Mouse (Mus musculus): ENCODE measurements around the gene Dop1b. TPM values are rescaled to one million over a fixed set of nuclear protein-coding genes. Genes with fewer than 3 reads are reported as not detected.
A peak's percentile ranks its signal among the peaks of the same experiment; 100 is the strongest.

Dop1b gene
- polyA plus RNA-seq, 1 experiment from 2014 or later, result 40.3 TPM

GRCm38 (mm10) chr16:93830071-93830470 lies 118.4 kb downstream of the Dop1b start:
- no peak for ATAC-seq (ENCODE audit: low FRiP score, low TSS enrichment)
- H3K27ac ChIP-seq (replicated peaks; ENCODE audit: low read depth, low read length), result no peak overlapping the region
- no peaks in the 10 kb centered on the region for H3K36me3 ChIP-seq (ENCODE audit: control insufficient read depth, insufficient read depth, low read length)
- WGBS, result 87% methylated on average over 9 of the region's 9 CpGs
- no peaks in the 10 kb centered on the region for H3K27me3 ChIP-seq (ENCODE audit: control insufficient read depth, insufficient read depth, low read length)
- no peaks in the 10 kb centered on the region for H3K9me3 ChIP-seq (ENCODE audit: control insufficient read depth, low read length)
- DNase-seq, result no peak
- H3K4me2 ChIP-seq (ENCODE audit: low read length), result no peak overlapping the region
- peaks cover 10% of the 10 kb centered on the region; the same call in 1 of the 2 replicates for H3K4me1 ChIP-seq (ENCODE audit: control insufficient read depth, insufficient read depth, low read length)
- no peak overlapping the region for H3K9ac ChIP-seq (replicated peaks; ENCODE audit: low read length)
- no peak overlapping the region for H3K4me3 ChIP-seq (replicated peaks; ENCODE audit: low read depth, low read length)

GRCm38 (mm10) chr16:93830916-93831315 lies 119.2 kb downstream of the Dop1b start:
- no peak for ATAC-seq (ENCODE audit: low FRiP score, low TSS enrichment)
- H3K4me1 ChIP-seq (ENCODE audit: control insufficient read depth, insufficient read depth, low read length), result peaks cover 10% of the 10 kb centered on the region; the same call in 1 of the 2 replicates
- H3K27me3 ChIP-seq (ENCODE audit: control insufficient read depth, insufficient read depth, low read length), result no peaks in the 10 kb centered on the region
- no peak overlapping the region for H3K9ac ChIP-seq (replicated peaks; ENCODE audit: low read length)
- no peak for DNase-seq
- no peak overlapping the region for H3K4me2 ChIP-seq (ENCODE audit: low read length)
- H3K9me3 ChIP-seq (ENCODE audit: control insufficient read depth, low read length), result no peaks in the 10 kb centered on the region
- no peak overlapping the region for H3K27ac ChIP-seq (replicated peaks; ENCODE audit: low read depth, low read length)
- WGBS, result 61% methylated on average over 5 of the region's 5 CpGs
- no peaks in the 10 kb centered on the region for H3K36me3 ChIP-seq (ENCODE audit: control insufficient read depth, insufficient read depth, low read length)
- H3K4me3 ChIP-seq (replicated peaks; ENCODE audit: low read depth, low read length), result no peak overlapping the region

GRCm38 (mm10) chr16:93831627-93832395 lies 120.1 kb downstream of the Dop1b start, which contains the start of gene Morc3:
Gene Morc3, plus strand, starts transcription at chr16:93832121.
- Histone ChIP-seq H3K4me2 (ENCODE audit: low read length) (peak within 1 kb of the TSS; percentile 86), H3K9me3 (ENCODE audit: control insufficient read depth, low read length) (no peaks in the 10 kb centered on the region), H3K4me3 (replicated peaks; ENCODE audit: low read depth, low read length) (peak within 1 kb of the TSS; percentile 99), H3K27me3 (ENCODE audit: control insufficient read depth, insufficient read depth, low read length) (no peaks in the 10 kb centered on the region), H3K9ac (replicated peaks; ENCODE audit: low read length) (peak within 1 kb of the TSS; percentile 92), H3K36me3 (ENCODE audit: control insufficient read depth, insufficient read depth, low read length) (no peaks in the 10 kb centered on the region), H3K4me1 (ENCODE audit: control insufficient read depth, insufficient read depth, low read length) (peaks cover 10% of the 10 kb centered on the region; the same call in 1 of the 2 replicates), H3K27ac (replicated peaks; ENCODE audit: low read depth, low read length) (peak within 1 kb of the TSS; percentile 96)
- WGBS, result 13% methylated on average over 55 of the region's 55 CpGs
- peak; percentile 100 for DNase-seq
- peak; percentile 97 for ATAC-seq (ENCODE audit: low FRiP score, low TSS enrichment)

- DNase-seq (peak; percentile 62), ATAC-seq (ENCODE audit: low FRiP score, low TSS enrichment) (peak; percentile 79; the same call in 1 of the 2 replicates)
- Histone ChIP-seq H3K27ac (replicated peaks; ENCODE audit: low read depth, low read length) (peak overlapping the region; percentile 96), H3K36me3 (ENCODE audit: control insufficient read depth, insufficient read depth, low read length) (no peaks in the 10 kb centered on the region), H3K9ac (replicated peaks; ENCODE audit: low read length) (peak overlapping the region; percentile 92), H3K9me3 (ENCODE audit: control insufficient read depth, low read length) (no peaks in the 10 kb centered on the region), H3K4me3 (replicated peaks; ENCODE audit: low read depth, low read length) (peak overlapping the region; percentile 99), H3K27me3 (ENCODE audit: control insufficient read depth, insufficient read depth, low read length) (no peaks in the 10 kb centered on the region), H3K4me2 (ENCODE audit: low read length) (peak overlapping the region; percentile 86), H3K4me1 (ENCODE audit: control insufficient read depth, insufficient read depth, low read length) (peaks cover 10% of the 10 kb centered on the region; the same call in 1 of the 2 replicates)
- under 1% methylated on average over 65 of the region's 69 CpGs for WGBS
Measured at GRCm38 (mm10) chr16:93832451-93833276, 121.0 kb downstream of the Dop1b start.

- no peaks in the 10 kb centered on the region for H3K9me3 ChIP-seq (ENCODE audit: control insufficient read depth, low read length)
- WGBS, result 95% methylated on average over 6 of the region's 6 CpGs
- no peaks in the 10 kb centered on the region for H3K27me3 ChIP-seq (ENCODE audit: control insufficient read depth, insufficient read depth, low read length)
- H3K4me3 ChIP-seq (replicated peaks; ENCODE audit: low read depth, low read length), result peak overlapping the region; percentile 99
- no peak overlapping the region for H3K9ac ChIP-seq (replicated peaks; ENCODE audit: low read length)
- ATAC-seq (ENCODE audit: low FRiP score, low TSS enrichment), result no peak
- peak overlapping the region; percentile 86 for H3K4me2 ChIP-seq (ENCODE audit: low read length)
- H3K27ac ChIP-seq (replicated peaks; ENCODE audit: low read depth, low read length), result no peak overlapping the region
- DNase-seq, result no peak
- H3K4me1 ChIP-seq (ENCODE audit: control insufficient read depth, insufficient read depth, low read length), result peaks cover 10% of the 10 kb centered on the region; the same call in 1 of the 2 replicates
- H3K36me3 ChIP-seq (ENCODE audit: control insufficient read depth, insufficient read depth, low read length), result no peaks in the 10 kb centered on the region
Measured at GRCm38 (mm10) chr16:93833551-93833950, 121.8 kb downstream of the Dop1b start.

- Histone ChIP-seq H3K9me3 (ENCODE audit: control insufficient read depth, low read length) (no peaks in the 10 kb centered on the region), H3K27me3 (ENCODE audit: control insufficient read depth, insufficient read depth, low read length) (no peaks in the 10 kb centered on the region), H3K4me1 (ENCODE audit: control insufficient read depth, insufficient read depth, low read length) (peaks cover 10% of the 10 kb centered on the region; the same call in 1 of the 2 replicates), H3K4me3 (replicated peaks; ENCODE audit: low read depth, low read length) (no peak overlapping the region), H3K36me3 (ENCODE audit: control insufficient read depth, insufficient read depth, low read length) (no peaks in the 10 kb centered on the region), H3K9ac (replicated peaks; ENCODE audit: low read length) (no peak overlapping the region), H3K27ac (replicated peaks; ENCODE audit: low read depth, low read length) (no peak overlapping the region), H3K4me2 (ENCODE audit: low read length) (no peak overlapping the region)
- 97% methylated on average over 2 of the region's 2 CpGs for WGBS
- no peak for ATAC-seq (ENCODE audit: low FRiP score, low TSS enrichment)
- DNase-seq, result no peak
Measured at GRCm38 (mm10) chr16:93834076-93834475, 122.4 kb downstream of the Dop1b start.

- ATAC-seq (ENCODE audit: low FRiP score, low TSS enrichment) (no peak), DNase-seq (no peak)
- 97% methylated on average over 1 of the region's 1 CpGs for WGBS
- no peaks in the 10 kb centered on the region for H3K4me1 ChIP-seq (ENCODE audit: control insufficient read depth, insufficient read depth, low read length)
- no peak overlapping the region for H3K9ac ChIP-seq (replicated peaks; ENCODE audit: low read length)
- no peaks in the 10 kb centered on the region for H3K9me3 ChIP-seq (ENCODE audit: control insufficient read depth, low read length)
- H3K36me3 ChIP-seq (ENCODE audit: control insufficient read depth, insufficient read depth, low read length), result peaks cover 1% of the 10 kb centered on the region; the same call in 1 of the 2 replicates
- no peaks in the 10 kb centered on the region for H3K27me3 ChIP-seq (ENCODE audit: control insufficient read depth, insufficient read depth, low read length)
- no peak overlapping the region for H3K4me3 ChIP-seq (replicated peaks; ENCODE audit: low read depth, low read length)
- no peak overlapping the region for H3K4me2 ChIP-seq (ENCODE audit: low read length)
- H3K27ac ChIP-seq (replicated peaks; ENCODE audit: low read depth, low read length), result no peak overlapping the region
Measured at GRCm38 (mm10) chr16:93839049-93839448, 127.3 kb downstream of the Dop1b start.

GRCm38 (mm10) chr16:93850527-93850926 lies 138.8 kb downstream of the Dop1b start:
- no peak for DNase-seq
- no peak for ATAC-seq (ENCODE audit: low FRiP score, low TSS enrichment)
- H3K27ac ChIP-seq (replicated peaks; ENCODE audit: low read depth, low read length), result no peak overlapping the region
- 98% methylated on average over 3 of the region's 3 CpGs for WGBS
- no peaks in the 10 kb centered on the region for H3K9me3 ChIP-seq (ENCODE audit: control insufficient read depth, low read length)
- H3K4me3 ChIP-seq (replicated peaks; ENCODE audit: low read depth, low read length), result no peak overlapping the region
- no peak overlapping the region for H3K4me2 ChIP-seq (ENCODE audit: low read length)
- H3K9ac ChIP-seq (replicated peaks; ENCODE audit: low read length), result no peak overlapping the region
- no peaks in the 10 kb centered on the region for H3K4me1 ChIP-seq (ENCODE audit: control insufficient read depth, insufficient read depth, low read length)
- H3K36me3 ChIP-seq (ENCODE audit: control insufficient read depth, insufficient read depth, low read length), result peaks cover 81% of the 10 kb centered on the region
- H3K27me3 ChIP-seq (ENCODE audit: control insufficient read depth, insufficient read depth, low read length), result no peaks in the 10 kb centered on the region
